Mouse (Mus musculus) heart, embryonic 12.5 days (tissue): ENCODE data around the gene Gm5483. TPM values are rescaled to one million over a fixed set of nuclear protein-coding genes. Genes with fewer than 3 reads are reported as not detected.
"Not testable (repeated sequence)": the region's sequence is repeated elsewhere in the genome, so short reads cannot be mapped to it uniquely, and the experiment has no call there.

Experiments used
- ATAC-seq: fragments of 200-750 bp; cut with Nextera tagmentation; 2 replicates; pipeline ENCODE4 v1.8.0; 2017; ENCODE audit warnings: moderate TSS enrichment, moderate library complexity; ENCODE audit not compliant: insufficient number of reproducible peaks, low FRiP score
- H3K27ac ChIP-seq: fragments of 300-500 bp; sonication (generic); 2 replicates; pipeline ENCODE4 v1.5.1; 2016; ENCODE audit warnings: mild to moderate bottlenecking, moderate library complexity; ENCODE audit not compliant: poor library complexity, severe bottlenecking
- H3K27me3 ChIP-seq: fragments of 300-500 bp; sonication (generic); replicated peaks from 2 replicates; pipeline ENCODE4 v1.6.1; 2016; ENCODE audit warnings: mild to moderate bottlenecking, moderate library complexity
- H3K36me3 ChIP-seq: fragments of 300-500 bp; sonication (generic); 2 replicates; pipeline ENCODE4 v1.6.1; 2016; ENCODE audit warnings: mild to moderate bottlenecking, moderate library complexity
- H3K4me1 ChIP-seq: fragments of 300-500 bp; sonication (generic); replicated peaks from 2 replicates; pipeline ENCODE4 v1.6.1; 2016; ENCODE audit warnings: mild to moderate bottlenecking
- H3K4me2 ChIP-seq: fragments of 300-500 bp; sonication (generic); 2 replicates; pipeline ENCODE4 v1.6.1; 2016; ENCODE audit warnings: mild to moderate bottlenecking, moderate library complexity
- H3K4me3 ChIP-seq: fragments of 300-500 bp; sonication (generic); 2 replicates; pipeline ENCODE4 v1.5.1; 2016; ENCODE audit warnings: mild to moderate bottlenecking
- H3K9ac ChIP-seq: fragments of 300-500 bp; sonication (generic); 2 replicates; pipeline ENCODE4 v1.6.1; 2016; ENCODE audit warnings: mild to moderate bottlenecking, moderate library complexity
- H3K9me3 ChIP-seq: fragments of 300-500 bp; sonication (generic); replicated peaks from 2 replicates; pipeline ENCODE4 v1.6.1; 2016; ENCODE audit warnings: mild to moderate bottlenecking, moderate library complexity
- WGBS: fragments of 180-500 bp; shearing (Covaris S2); methylation state at CpG from one replicate; pipeline ENCODE4 v1.1.7; 2016; 5-methylcytosine and 5-hydroxymethylcytosine counted together
- polyA plus RNA-seq: library from polyadenylated mRNA; unstranded; fragments of >200 nt; fragmentation: Nextera tagmentation; extraction: Ambion mirVana; gene quantifications from 2 replicates; pipeline ENCODE4 v1.2.1, GENCODE M21; 2016

Gene Gm5483
- 1.2 TPM in 1 of 2 replicates, not detected in the other for polyA plus RNA-seq

GRCm38 (mm10) chr16:36183912-36184311, at the start of gene Gm5483:
Gene Gm5483, plus strand, starts transcription at chr16:36184212.
- H3K27me3 ChIP-seq, H3K4me2 ChIP-seq, H3K9me3 ChIP-seq, ATAC-seq, H3K4me3 ChIP-seq, H3K36me3 ChIP-seq, H3K9ac ChIP-seq, H3K27ac ChIP-seq, H3K4me1 ChIP-seq: not testable (repeated sequence)
- 70% methylated on average over 4 of the region's 4 CpGs for WGBS

- Histone ChIP-seq H3K4me2 (no peak overlapping the region), H3K4me1 (no peaks in the 10 kb centered on the region), H3K9ac (no peak overlapping the region), H3K27me3 (no peaks in the 10 kb centered on the region), H3K36me3 (no peaks in the 10 kb centered on the region), H3K9me3 (0 out of 2 replicates have a peak, but pooled peaks cover 3% of the 10 kb centered on the region), H3K27ac (no peak overlapping the region), H3K4me3 (no peak overlapping the region)
- 67% methylated on average over 2 of the region's 2 CpGs for WGBS
- no peak for ATAC-seq
Observed at GRCm38 (mm10) chr16:36138201-36138600, 45.8 kb upstream of the Gm5483 start.

GRCm38 (mm10) chr16:36156402-36156975, 27.5 kb upstream of the Gm5483 start, which contains the start of gene Stfa2l1:
Gene Stfa2l1, plus strand, starts transcription at chr16:36156811.
- no peak within 1 kb of the TSS for H3K9ac ChIP-seq
- H3K27me3 ChIP-seq = no peaks in the 10 kb centered on the region
- H3K4me3 ChIP-seq = no peak within 1 kb of the TSS
- H3K9me3 ChIP-seq = no peaks in the 10 kb centered on the region
- no peak within 1 kb of the TSS for H3K4me2 ChIP-seq
- ATAC-seq = no peak
- H3K4me1 ChIP-seq = no peaks in the 10 kb centered on the region
- no peaks in the 10 kb centered on the region for H3K36me3 ChIP-seq
- no peak within 1 kb of the TSS for H3K27ac ChIP-seq

- whole genome bisulfite sequencing = 88% methylated on average over 9 of the region's 10 CpGs
- not testable (repeated sequence) for H3K9me3 ChIP-seq, H3K27ac ChIP-seq, H3K27me3 ChIP-seq, H3K4me2 ChIP-seq, H3K4me3 ChIP-seq, H3K4me1 ChIP-seq, H3K36me3 ChIP-seq, ATAC-seq, H3K9ac ChIP-seq
Observed at GRCm38 (mm10) chr16:36167841-36168240, 16.2 kb upstream of the Gm5483 start.

- no peak overlapping the region for H3K4me3 ChIP-seq
- no peak overlapping the region for H3K9ac ChIP-seq
- no peaks in the 10 kb centered on the region for H3K27me3 ChIP-seq
- no peaks in the 10 kb centered on the region for H3K36me3 ChIP-seq
- H3K27ac ChIP-seq = no peak overlapping the region
- no peak overlapping the region for H3K4me2 ChIP-seq
- H3K4me1 ChIP-seq = no peaks in the 10 kb centered on the region
- no peak for ATAC-seq
- H3K9me3 ChIP-seq = peaks cover 5% of the 10 kb centered on the region; the same call in 1 of the 2 replicates
Observed at GRCm38 (mm10) chr16:36176108-36176507, 7.9 kb upstream of the Gm5483 start.

- 72% methylated on average over 2 of the region's 2 CpGs for WGBS
- H3K9me3 ChIP-seq = no peaks in the 10 kb centered on the region
- H3K27me3 ChIP-seq = no peaks in the 10 kb centered on the region
- no peaks in the 10 kb centered on the region for H3K4me1 ChIP-seq
- no peak for ATAC-seq
- H3K9ac ChIP-seq = no peak overlapping the region
- H3K4me2 ChIP-seq = no peak overlapping the region
- H3K27ac ChIP-seq = no peak overlapping the region
- no peak overlapping the region for H3K4me3 ChIP-seq
- H3K36me3 ChIP-seq = no peaks in the 10 kb centered on the region
Observed at GRCm38 (mm10) chr16:36179910-36180309, 4.1 kb upstream of the Gm5483 start.

- Histone ChIP-seq H3K36me3 (no peaks in the 10 kb centered on the region), H3K4me2 (0 out of 2 replicates have a peak overlapping the region, but pooled peaks have one; percentile 12), H3K27ac (no peak overlapping the region), H3K27me3 (no peaks in the 10 kb centered on the region), H3K4me1 (no peaks in the 10 kb centered on the region), H3K9me3 (0 out of 2 replicates have a peak, but pooled peaks cover 4% of the 10 kb centered on the region), H3K4me3 (no peak overlapping the region), H3K9ac (no peak overlapping the region)
- ATAC-seq = no peak
- 62% methylated on average over 19 of the region's 19 CpGs for WGBS
Observed at GRCm38 (mm10) chr16:36199226-36199625, 15.2 kb downstream of the Gm5483 start.

- H3K36me3 ChIP-seq = no peaks in the 10 kb centered on the region
- no peak overlapping the region for H3K4me3 ChIP-seq
- no peaks in the 10 kb centered on the region for H3K27me3 ChIP-seq
- no peaks in the 10 kb centered on the region for H3K4me1 ChIP-seq
- no peak overlapping the region for H3K27ac ChIP-seq
- no peak overlapping the region for H3K9ac ChIP-seq
- ATAC-seq = no peak
- 0 out of 2 replicates have a peak, but pooled peaks cover 4% of the 10 kb centered on the region for H3K9me3 ChIP-seq
- WGBS = 73% methylated on average over 5 of the region's 5 CpGs
- H3K4me2 ChIP-seq = no peak overlapping the region
Observed at GRCm38 (mm10) chr16:36203846-36204245, 19.8 kb downstream of the Gm5483 start.

GRCm38 (mm10) chr16:36205684-36206083, 21.7 kb downstream of the Gm5483 start:
- H3K4me1 ChIP-seq, H3K9me3 ChIP-seq, H3K4me2 ChIP-seq, H3K9ac ChIP-seq, H3K27ac ChIP-seq, H3K4me3 ChIP-seq, ATAC-seq, H3K36me3 ChIP-seq, H3K27me3 ChIP-seq: not testable (repeated sequence)
- WGBS = 50% methylated on average over 2 of the region's 2 CpGs

GRCm38 (mm10) chr16:36209967-36210453, 26.0 kb downstream of the Gm5483 start, which contains the start of gene Gm5416:
Gene Gm5416, plus strand, starts transcription at chr16:36210403.
- 78% methylated on average over 2 of the region's 2 CpGs for WGBS
- no peaks in the 10 kb centered on the region for H3K36me3 ChIP-seq
- no peaks in the 10 kb centered on the region for H3K4me1 ChIP-seq
- no peak within 1 kb of the TSS for H3K9ac ChIP-seq
- H3K27ac ChIP-seq = no peak within 1 kb of the TSS
- no peaks in the 10 kb centered on the region for H3K9me3 ChIP-seq
- no peak within 1 kb of the TSS for H3K4me3 ChIP-seq
- no peak for ATAC-seq
- no peaks in the 10 kb centered on the region for H3K27me3 ChIP-seq
- no peak within 1 kb of the TSS for H3K4me2 ChIP-seq

GRCm38 (mm10) chr16:36221168-36221567, 37.2 kb downstream of the Gm5483 start, which contains the start of gene 2010005H15Rik:
Gene 2010005H15Rik, plus strand, starts transcription at chr16:36221468.
- ATAC-seq, H3K9me3 ChIP-seq, H3K4me1 ChIP-seq, H3K4me3 ChIP-seq, H3K9ac ChIP-seq, H3K27me3 ChIP-seq, H3K4me2 ChIP-seq, H3K27ac ChIP-seq, H3K36me3 ChIP-seq: not testable (repeated sequence)
- 85% methylated on average over 7 of the region's 7 CpGs for WGBS
